ENCODE assay signal across 8 mouse cellular contexts in genomic region chr2:26380131-26380771, GRCm38 (mm10). TPM values are rescaled to one million over a fixed set of nuclear protein-coding genes. Genes with fewer than 3 reads are reported as not detected.
DNase-seq lines count a peak whose midpoint lies in the region; ATAC-seq lines count a peak whose summit lies in the region.

Gene Snapc4, minus strand, starts transcription at chr2:26380653.

- peak within 1 kb of the TSS; percentile 93 for H3K4me2 ChIP-seq in limb, embryonic 12.5 days
- H3K4me2 ChIP-seq in midbrain, embryonic 15.5 days: peak within 1 kb of the TSS; percentile 99

- peak within 1 kb of the TSS; percentile 82 for H3K27ac ChIP-seq in embryonic facial prominence, embryonic 10.5 days (replicated peaks)
- peak within 1 kb of the TSS; percentile 53; the same call in 1 of the 2 replicates for H3K27ac ChIP-seq in limb, embryonic 12.5 days
- peak within 1 kb of the TSS; percentile 64 for H3K27ac ChIP-seq in midbrain, embryonic 15.5 days

- no peaks in the 10 kb centered on the region for H3K9me3 ChIP-seq in embryonic facial prominence, embryonic 10.5 days
- no peaks in the 10 kb centered on the region for H3K9me3 ChIP-seq in limb, embryonic 12.5 days
- no peaks in the 10 kb centered on the region for H3K9me3 ChIP-seq in midbrain, embryonic 15.5 days

- H3K4me1 ChIP-seq in embryonic facial prominence, embryonic 10.5 days: peaks cover 10% of the 10 kb centered on the region
- peaks cover 5% of the 10 kb centered on the region for H3K4me1 ChIP-seq in limb, embryonic 12.5 days (replicated peaks)
- H3K4me1 ChIP-seq in midbrain, embryonic 15.5 days: peaks cover 23% of the 10 kb centered on the region

- H3K27me3 ChIP-seq in embryonic facial prominence, embryonic 10.5 days (replicated peaks; ENCODE audit: low read depth, poor library complexity, severe bottlenecking): no peaks in the 10 kb centered on the region
- H3K27me3 ChIP-seq in limb, embryonic 12.5 days: no peaks in the 10 kb centered on the region
- no peaks in the 10 kb centered on the region for H3K27me3 ChIP-seq in midbrain, embryonic 15.5 days (replicated peaks)

- peak within 1 kb of the TSS; percentile 87 for H3K4me3 ChIP-seq in embryonic facial prominence, embryonic 10.5 days
- H3K4me3 ChIP-seq in limb, embryonic 12.5 days (replicated peaks): peak within 1 kb of the TSS; percentile 87
- peak within 1 kb of the TSS; percentile 87 for H3K4me3 ChIP-seq in midbrain, embryonic 15.5 days

- WGBS in embryonic facial prominence, embryonic 10.5 days: under 1% methylated on average over 38 of the region's 38 CpGs
- WGBS in limb, embryonic 12.5 days: under 1% methylated on average over 38 of the region's 38 CpGs
- 0% methylated on average over 38 of the region's 38 CpGs for WGBS in midbrain, embryonic 15.5 days

- peaks cover 75% of the 10 kb centered on the region for H3K36me3 ChIP-seq in embryonic facial prominence, embryonic 10.5 days (replicated peaks)
- H3K36me3 ChIP-seq in limb, embryonic 12.5 days: peaks cover 70% of the 10 kb centered on the region
- peaks cover 54% of the 10 kb centered on the region for H3K36me3 ChIP-seq in midbrain, embryonic 15.5 days (replicated peaks)

- peak within 1 kb of the TSS; percentile 80 for H3K9ac ChIP-seq in limb, embryonic 12.5 days (replicated peaks)
- peak within 1 kb of the TSS; percentile 84 for H3K9ac ChIP-seq in midbrain, embryonic 15.5 days

- ATAC-seq in granulocyte monocyte progenitor cell, adult 5-6 weeks (replicated peaks; ENCODE audit: poor library complexity, severe bottlenecking): peak; percentile 95
- peak; percentile 97 for ATAC-seq in limb, embryonic 12.5 days (ENCODE audit: insufficient number of reproducible peaks, insufficient read depth, low FRiP score, low TSS enrichment, low read depth)
- peak; percentile 98 for ATAC-seq in midbrain, embryonic 15.5 days (replicated peaks)

- DNase-seq in urinary bladder, adult 18-20 months (ENCODE audit: low spot score in 2 of 2): peak; percentile 73 to 76
- no peak for DNase-seq in urinary bladder, postnatal 10 days (ENCODE audit: low spot score)
- peak; percentile 92 for DNase-seq in embryonic facial prominence, embryonic 10.5 days (ENCODE audit: low spot score)
- DNase-seq in kidney, adult 11 months: peak; percentile 85
- peak; percentile 69 to 89 for DNase-seq in spleen, postnatal 10 days (ENCODE audit: low spot score in 2 of 2)

RNA-seq across cellular contexts. Expression of gene Snapc4, which starts in this region (rescaled TPM):
- 39.3 and 39.8 TPM in 2 replicates for polyA plus RNA-seq in embryonic facial prominence, embryonic 10.5 days (2016; fragmentation: Nextera tagmentation; extraction: Ambion mirVana)
- total RNA-seq in granulocyte monocyte progenitor cell, adult 5-6 weeks (2014; fragmentation: Nextera tagmentation): 23.4 and 56.4 TPM in 2 replicates
- 25.9 and 46.0 TPM in 2 replicates for total RNA-seq in granulocyte monocyte progenitor cell, adult 5-6 weeks (2017)
- 36.7 and 39.4 TPM in 2 replicates for polyA plus RNA-seq in limb, embryonic 12.5 days (2016; fragmentation: Nextera tagmentation; extraction: Ambion mirVana)
- 33.0 and 40.0 TPM in 2 replicates for polyA plus RNA-seq in midbrain, embryonic 15.5 days (2015; fragmentation: Nextera tagmentation; extraction: Ambion mirVana)
